Mouse (Mus musculus) induced T-regulatory cell, adult 2 months (primary cell): ENCODE measurements around the gene Ccni.

ENCODE experiments used
- DNase-seq: peaks from one replicate; pipeline ENCODE4 v3.0.0-alpha.2; 2012; ENCODE audit warnings: low read depth

Gene Ccni

DNA sequence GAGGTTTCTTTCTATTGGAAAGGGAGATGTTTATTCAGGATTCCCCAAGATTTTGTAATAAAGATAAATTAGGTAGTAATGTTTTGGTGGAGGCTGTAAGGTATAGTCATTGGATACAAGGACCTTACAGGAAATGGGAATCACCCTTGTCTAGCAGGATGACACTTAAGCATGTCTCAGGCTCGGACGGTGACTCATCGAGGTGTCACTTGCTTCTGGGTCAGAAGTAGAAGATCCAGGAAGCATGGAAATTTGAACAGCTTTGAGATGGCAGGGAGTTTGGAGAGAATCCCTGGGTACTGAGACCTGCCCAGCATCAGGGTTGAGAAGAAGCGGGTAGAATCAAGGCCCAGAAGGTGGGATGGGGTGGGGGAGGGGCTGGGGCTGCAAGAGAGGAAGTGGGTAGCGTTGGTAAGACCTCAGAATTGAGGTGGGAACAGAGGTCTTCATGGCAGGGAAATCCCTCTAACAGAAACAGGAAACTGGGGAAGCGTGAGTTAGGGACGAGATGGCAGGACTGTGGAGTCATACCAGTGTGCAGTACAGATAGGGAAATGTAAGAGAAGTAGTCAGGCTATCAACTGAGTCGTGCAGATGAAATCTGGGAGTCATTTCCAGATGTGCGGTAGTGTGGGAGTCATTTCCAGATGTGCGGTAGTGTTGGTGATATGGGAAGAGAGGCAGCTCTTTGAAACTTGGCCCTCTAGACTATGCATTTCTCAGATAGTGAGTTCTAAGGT, 70.8 kb downstream of the Ccni start:
- DNase-seq = peak; percentile 72

DNA sequence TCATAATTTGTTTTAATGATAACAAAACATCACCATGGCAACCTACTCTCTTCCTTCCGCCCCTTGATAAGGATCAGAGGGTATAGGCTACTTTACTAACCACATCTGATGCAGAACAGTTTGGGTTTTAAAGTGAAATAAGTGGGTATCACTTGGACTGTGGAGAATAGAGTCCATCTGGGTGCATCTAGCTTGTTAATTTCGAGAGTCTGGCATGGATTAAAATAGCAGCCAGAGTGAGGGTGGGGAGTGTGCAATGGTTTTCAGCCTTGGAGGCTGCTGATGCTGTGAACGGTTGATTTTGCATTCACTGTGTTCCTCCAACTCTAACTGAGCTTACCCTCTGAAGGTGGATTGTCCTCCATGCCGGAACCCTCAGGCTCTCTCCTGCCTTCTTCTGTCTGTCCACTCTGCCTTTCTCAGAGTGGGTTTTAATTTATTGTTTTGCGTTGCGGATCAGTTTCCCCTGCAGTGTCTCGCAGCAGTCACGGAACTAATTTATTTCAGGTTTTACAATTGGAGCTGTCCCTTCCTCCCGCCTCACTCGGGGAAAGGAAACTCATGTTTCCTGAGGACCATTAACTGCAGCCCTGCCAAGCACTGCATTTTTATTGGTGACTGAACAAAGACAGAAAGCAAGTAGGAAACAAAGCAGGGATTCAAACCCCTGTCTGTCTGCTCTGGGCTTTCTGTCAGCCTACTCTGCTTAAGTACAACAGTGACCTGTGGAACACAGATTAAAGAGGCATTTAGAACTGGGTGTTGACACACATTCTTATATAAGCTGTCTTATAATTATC, 72.7 kb downstream of the Ccni start:
- DNase-seq = peak; percentile 89
